Mouse (Mus musculus) midbrain, embryonic 13.5 days (tissue): ENCODE measurements at regions not wholly inside any gene's neighbourhood (a gene's known extent, or its start where the extent isn't known, plus 50 kb on each side); places are given as distances from the start of the nearest gene placed in this dataset.

ENCODE experiments used
- ATAC-seq: fragments of 200-750 bp; cut with Nextera tagmentation; 2 replicates; pipeline ENCODE4 v1.8.0; 2017; ENCODE audit warnings: mild to moderate bottlenecking, moderate TSS enrichment, moderate library complexity
- H3K27ac ChIP-seq: fragments of 300-500 bp; sonication (generic); 2 replicates; pipeline ENCODE4 v1.5.1; 2015; ENCODE audit warnings: inconsistent platforms, mild to moderate bottlenecking, moderate library complexity
- H3K27me3 ChIP-seq: fragments of 300-500 bp; sonication (generic); 2 replicates; pipeline ENCODE4 v1.6.1; 2015; ENCODE audit warnings: mild to moderate bottlenecking, inconsistent platforms
- H3K36me3 ChIP-seq: fragments of 300-500 bp; sonication (generic); 2 replicates; pipeline ENCODE4 v1.6.1; 2015; ENCODE audit warnings: mild to moderate bottlenecking, inconsistent platforms
- H3K4me1 ChIP-seq: fragments of 300-500 bp; sonication (generic); replicated peaks from 2 replicates; pipeline ENCODE4 v1.6.1; 2015; ENCODE audit warnings: inconsistent platforms
- H3K4me2 ChIP-seq: fragments of 300-500 bp; sonication (generic); replicated peaks from 2 replicates; pipeline ENCODE4 v1.6.1; 2015; ENCODE audit warnings: moderate library complexity, mild to moderate bottlenecking, inconsistent platforms
- H3K4me3 ChIP-seq: fragments of 300-500 bp; sonication (generic); replicated peaks from 2 replicates; pipeline ENCODE4 v1.5.1; 2015; ENCODE audit warnings: mild to moderate bottlenecking, inconsistent platforms
- H3K9ac ChIP-seq: fragments of 300-500 bp; sonication (generic); replicated peaks from 2 replicates; pipeline ENCODE4 v1.6.1; 2015; ENCODE audit warnings: mild to moderate bottlenecking, inconsistent platforms
- H3K9me3 ChIP-seq: fragments of 300-500 bp; sonication (generic); 2 replicates; pipeline ENCODE4 v1.6.1; 2016; ENCODE audit warnings: mild to moderate bottlenecking, inconsistent platforms
- WGBS: fragments of 180-500 bp; shearing (Covaris S2); methylation state at CpG from one replicate; pipeline ENCODE4 v1.1.7; 2015; 5-methylcytosine and 5-hydroxymethylcytosine counted together

DNA sequence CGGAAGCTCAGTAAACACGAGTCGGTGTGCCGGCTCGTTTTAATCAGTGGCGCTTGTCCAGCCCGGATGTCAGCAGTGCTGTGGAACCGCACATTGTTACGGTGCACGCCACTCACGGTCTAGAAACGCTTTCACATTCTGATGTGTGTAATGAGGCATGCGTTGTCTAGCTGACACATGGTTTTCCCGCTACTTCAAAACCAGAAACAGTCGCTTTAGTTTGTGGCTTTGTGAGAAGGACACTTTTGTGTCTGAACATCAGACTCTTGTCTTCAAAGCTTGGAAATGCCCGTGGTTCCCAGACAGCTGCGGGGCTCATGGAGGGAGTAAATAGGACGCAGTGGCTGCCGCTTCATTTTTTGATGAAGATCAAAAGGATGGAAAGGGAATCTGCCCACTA lies 77.0 kb upstream of the Lgr5 start:
- H3K4me2 ChIP-seq, result peak overlapping the region; percentile 44
- H3K9ac ChIP-seq, result no peak overlapping the region
- ATAC-seq, result peak; percentile 80

GRCm38 (mm10) chr10:115676661-115677060 lies 89.1 kb upstream of the Lgr5 start:
- no peak overlapping the region for H3K4me3 ChIP-seq
- H3K4me2 ChIP-seq, result no peak overlapping the region
- no peaks in the 10 kb centered on the region for H3K27me3 ChIP-seq
- no peaks in the 10 kb centered on the region for H3K9me3 ChIP-seq
- H3K9ac ChIP-seq, result no peak overlapping the region
- WGBS, result 94% methylated on average over 2 of the region's 2 CpGs
- ATAC-seq, result no peak
- H3K27ac ChIP-seq, result no peak overlapping the region
- no peaks in the 10 kb centered on the region for H3K36me3 ChIP-seq
- H3K4me1 ChIP-seq, result no peaks in the 10 kb centered on the region

More for the DNA sequence above, 77.0 kb upstream of the Lgr5 start:
- no peaks in the 10 kb centered on the region for H3K27me3 ChIP-seq
- H3K36me3 ChIP-seq, result no peaks in the 10 kb centered on the region
- 62% methylated on average over 19 of the region's 19 CpGs for WGBS
- peak overlapping the region; percentile 17 for H3K4me3 ChIP-seq
- H3K9me3 ChIP-seq, result no peaks in the 10 kb centered on the region
- H3K27ac ChIP-seq, result no peak overlapping the region
- H3K4me1 ChIP-seq, result no peaks in the 10 kb centered on the region

GRCm38 (mm10) chr10:115681115-115681514 lies 93.5 kb upstream of the Lgr5 start:
- H3K27ac ChIP-seq, result no peak overlapping the region
- no peaks in the 10 kb centered on the region for H3K36me3 ChIP-seq
- no peak overlapping the region for H3K4me2 ChIP-seq
- ATAC-seq, result no peak
- no peaks in the 10 kb centered on the region for H3K27me3 ChIP-seq
- H3K4me1 ChIP-seq, result no peaks in the 10 kb centered on the region
- no peak overlapping the region for H3K4me3 ChIP-seq
- WGBS, result 79% methylated on average over 6 of the region's 6 CpGs
- no peaks in the 10 kb centered on the region for H3K9me3 ChIP-seq
- H3K9ac ChIP-seq, result no peak overlapping the region

DNA sequence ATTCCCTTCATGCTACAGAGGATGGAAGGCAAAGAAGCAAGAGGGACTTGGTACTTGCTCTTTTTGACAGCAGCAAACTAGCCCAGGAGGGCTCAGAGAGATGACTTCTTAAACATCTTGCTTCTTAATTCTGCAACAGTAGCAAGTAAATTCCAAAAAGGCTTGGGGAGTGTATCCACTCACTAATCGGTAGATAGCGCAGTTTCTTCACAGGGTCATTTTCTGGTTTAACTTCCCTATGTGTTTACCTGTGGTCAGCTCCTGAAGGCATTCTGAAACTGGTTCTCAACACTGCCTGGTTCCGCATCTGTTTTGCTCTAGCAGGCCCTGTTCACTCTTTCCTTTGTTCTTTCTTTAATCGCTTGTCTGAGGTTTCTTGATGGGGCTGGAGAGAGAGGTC lies 104.4 kb upstream of the Lgr5 start:
- no peak for ATAC-seq
- H3K4me1 ChIP-seq, result no peaks in the 10 kb centered on the region
- H3K4me3 ChIP-seq, result no peak overlapping the region
- H3K36me3 ChIP-seq, result no peaks in the 10 kb centered on the region
- no peaks in the 10 kb centered on the region for H3K9me3 ChIP-seq
- 86% methylated on average over 4 of the region's 4 CpGs for WGBS
- no peak overlapping the region for H3K27ac ChIP-seq
- H3K9ac ChIP-seq, result no peak overlapping the region
- H3K4me2 ChIP-seq, result no peak overlapping the region
- H3K27me3 ChIP-seq, result no peaks in the 10 kb centered on the region

DNA sequence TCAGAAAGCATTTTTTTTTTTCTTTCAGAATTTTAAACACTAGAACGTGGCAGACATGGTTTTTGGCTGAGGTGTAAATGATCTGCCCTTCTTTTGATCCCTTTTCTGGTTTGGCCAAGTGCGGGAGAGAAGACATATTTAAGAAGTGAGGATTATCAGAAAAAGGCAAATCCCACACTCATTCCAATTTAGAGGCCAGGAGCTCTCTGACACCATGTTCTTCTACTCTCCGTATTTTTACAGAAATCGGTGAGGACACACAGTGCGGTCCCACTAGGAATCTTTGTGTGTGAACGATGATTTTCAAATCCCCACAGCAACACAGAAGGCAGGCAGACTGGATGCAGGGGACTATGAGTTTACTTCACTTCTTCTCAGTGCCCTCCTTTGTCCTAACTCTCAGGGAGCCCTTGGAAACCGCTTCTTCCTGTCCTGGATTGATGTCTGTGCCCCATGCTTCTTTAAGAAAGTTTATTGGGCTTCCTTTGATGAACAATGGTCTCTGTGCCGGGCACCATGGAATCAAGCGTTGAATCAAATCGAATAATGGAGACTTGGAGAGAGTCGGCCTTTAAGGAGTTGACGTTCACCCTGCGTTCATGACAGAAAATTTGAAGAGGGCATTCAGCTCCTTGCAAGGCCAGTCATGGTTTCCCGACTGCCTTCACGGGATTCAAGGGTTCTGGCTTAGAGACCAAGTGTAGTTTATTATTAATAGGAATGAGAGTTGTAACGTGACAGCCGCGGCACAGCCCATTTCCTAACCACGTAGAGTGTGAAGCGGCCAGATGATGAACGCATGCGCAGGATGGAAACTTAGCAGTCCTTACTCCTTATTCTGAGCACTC lies 106.6 kb upstream of the Lgr5 start:
- no peak for ATAC-seq

GRCm38 (mm10) chr10:115702358-115702757 lies 114.3 kb upstream of the Tspan8 start:
- H3K4me1 ChIP-seq, result no peaks in the 10 kb centered on the region
- H3K4me2 ChIP-seq, result no peak overlapping the region
- no peak overlapping the region for H3K27ac ChIP-seq
- WGBS, result 86% methylated on average over 3 of the region's 3 CpGs
- no peaks in the 10 kb centered on the region for H3K9me3 ChIP-seq
- H3K36me3 ChIP-seq, result no peaks in the 10 kb centered on the region
- H3K9ac ChIP-seq, result no peak overlapping the region
- ATAC-seq, result no peak
- no peaks in the 10 kb centered on the region for H3K27me3 ChIP-seq
- no peak overlapping the region for H3K4me3 ChIP-seq

More for the DNA sequence above, 106.6 kb upstream of the Lgr5 start:
- H3K4me2 ChIP-seq, result no peak overlapping the region
- H3K9me3 ChIP-seq, result no peaks in the 10 kb centered on the region
- no peaks in the 10 kb centered on the region for H3K36me3 ChIP-seq
- H3K9ac ChIP-seq, result no peak overlapping the region
- no peak overlapping the region for H3K4me3 ChIP-seq
- H3K27ac ChIP-seq, result no peak overlapping the region
- WGBS, result 83% methylated on average over 22 of the region's 22 CpGs
- H3K4me1 ChIP-seq, result no peaks in the 10 kb centered on the region
- H3K27me3 ChIP-seq, result no peaks in the 10 kb centered on the region

- 75% methylated on average over 14 of the region's 14 CpGs for WGBS
- no peak for ATAC-seq
- no peak overlapping the region for H3K4me2 ChIP-seq
- H3K9me3 ChIP-seq, result no peaks in the 10 kb centered on the region
- H3K36me3 ChIP-seq, result no peaks in the 10 kb centered on the region
- no peaks in the 10 kb centered on the region for H3K27me3 ChIP-seq
- no peak overlapping the region for H3K4me3 ChIP-seq
- H3K4me1 ChIP-seq, result no peaks in the 10 kb centered on the region
- H3K9ac ChIP-seq, result no peak overlapping the region
- H3K27ac ChIP-seq, result no peak overlapping the region
Observed at GRCm38 (mm10) chr10:115708623-115709022, 108.0 kb upstream of the Tspan8 start.

DNA sequence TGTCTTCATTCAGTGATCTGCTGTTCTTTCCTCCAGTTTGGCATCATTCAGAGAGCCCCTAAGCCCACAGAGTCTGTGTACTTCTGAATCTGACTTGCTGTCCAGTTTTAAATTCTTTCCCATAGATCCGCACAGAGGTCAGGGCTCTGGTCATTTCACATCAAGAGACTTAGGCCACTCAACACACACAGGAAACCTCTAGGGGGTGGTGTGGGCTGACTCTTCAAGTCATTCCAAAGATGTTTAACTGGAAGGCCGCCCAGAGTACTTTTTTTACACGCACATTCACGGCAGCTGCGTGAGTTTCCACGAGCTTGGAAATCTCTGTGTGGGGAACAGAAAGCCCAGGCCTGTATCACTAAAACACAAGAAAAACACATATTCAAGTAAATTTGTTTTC lies 102.7 kb upstream of the Tspan8 start:
- Histone ChIP-seq H3K27ac (no peak overlapping the region), H3K4me3 (no peak overlapping the region), H3K4me2 (no peak overlapping the region), H3K36me3 (no peaks in the 10 kb centered on the region), H3K9me3 (no peaks in the 10 kb centered on the region), H3K9ac (no peak overlapping the region), H3K27me3 (no peaks in the 10 kb centered on the region), H3K4me1 (no peaks in the 10 kb centered on the region)
- no peak for ATAC-seq
- 71% methylated on average over 6 of the region's 6 CpGs for WGBS

DNA sequence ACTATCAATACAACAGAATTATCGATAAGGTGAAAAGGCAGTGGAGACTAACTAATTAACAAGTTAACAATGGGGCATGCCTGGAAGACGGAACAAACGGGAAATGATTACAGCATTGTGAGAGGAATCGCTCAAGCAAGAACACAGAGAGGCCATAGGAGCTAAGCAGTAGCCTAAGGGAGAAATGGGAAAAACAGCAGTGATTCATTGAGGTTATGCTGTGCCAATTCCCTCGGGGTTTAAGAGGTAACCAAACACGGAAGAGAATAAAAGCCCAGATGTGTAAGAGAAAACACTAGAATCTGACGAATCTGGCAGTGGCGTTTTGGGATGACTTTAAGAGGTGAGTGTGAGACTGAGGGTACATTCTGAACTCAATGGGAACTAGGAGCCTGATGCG lies 100.5 kb upstream of the Tspan8 start:
- ATAC-seq, result no peak
- 54% methylated on average over 9 of the region's 9 CpGs for WGBS
- no peak overlapping the region for H3K4me2 ChIP-seq

DNA sequence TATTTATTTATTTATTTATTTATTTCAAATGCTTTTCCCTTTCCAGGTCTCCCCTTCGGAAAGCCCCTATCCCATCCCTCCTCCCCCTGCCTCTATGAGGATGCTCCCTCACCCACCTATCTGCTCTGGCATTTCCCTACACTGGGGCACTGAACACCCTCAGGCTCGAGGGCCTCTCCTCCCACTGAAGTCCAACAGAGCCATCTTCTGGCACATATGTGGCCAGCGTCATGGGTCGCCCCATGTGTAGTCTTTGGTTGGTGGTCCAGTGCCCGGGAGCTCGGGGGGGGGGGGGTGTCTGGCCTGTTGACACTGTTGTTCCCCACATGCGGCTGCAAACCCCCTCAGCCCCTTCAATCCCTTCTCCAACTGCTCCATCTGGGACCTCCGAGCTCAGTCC lies 99.6 kb upstream of the Tspan8 start:
- H3K4me3 ChIP-seq, result no peak overlapping the region
- no peak overlapping the region for H3K27ac ChIP-seq
- no peak for ATAC-seq
- no peaks in the 10 kb centered on the region for H3K9me3 ChIP-seq
- no peak overlapping the region for H3K4me2 ChIP-seq
- no peaks in the 10 kb centered on the region for H3K4me1 ChIP-seq
- H3K27me3 ChIP-seq, result no peaks in the 10 kb centered on the region
- no peak overlapping the region for H3K9ac ChIP-seq
- WGBS, result 95% methylated on average over 8 of the region's 8 CpGs
- H3K36me3 ChIP-seq, result no peaks in the 10 kb centered on the region

More for the DNA sequence above, 100.5 kb upstream of the Tspan8 start:
- Histone ChIP-seq H3K9ac (no peak overlapping the region), H3K27ac (no peak overlapping the region), H3K4me1 (no peaks in the 10 kb centered on the region), H3K9me3 (no peaks in the 10 kb centered on the region), H3K27me3 (no peaks in the 10 kb centered on the region), H3K36me3 (no peaks in the 10 kb centered on the region), H3K4me3 (no peak overlapping the region)

DNA sequence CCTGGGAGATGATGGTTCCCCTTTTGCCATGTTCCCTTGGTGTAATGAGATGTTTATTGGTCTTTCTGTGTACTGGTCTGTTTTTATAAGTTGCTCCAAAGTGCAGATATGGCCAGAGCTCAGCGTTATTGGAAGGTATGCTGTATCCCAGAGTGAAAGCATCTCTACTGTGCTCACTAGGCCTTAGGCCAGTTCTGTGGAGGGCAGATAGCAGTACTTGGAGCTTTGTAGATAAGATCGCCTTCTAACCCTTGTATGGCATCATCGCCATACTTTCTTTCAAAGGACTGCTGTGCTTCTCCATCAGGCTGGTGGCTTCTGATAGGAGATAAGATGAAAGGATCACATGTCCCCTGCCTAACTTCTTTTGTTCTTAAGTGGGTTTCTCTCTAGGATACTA lies 94.0 kb upstream of the Tspan8 start:
- Histone ChIP-seq H3K36me3 (no peaks in the 10 kb centered on the region), H3K9me3 (no peaks in the 10 kb centered on the region), H3K27ac (no peak overlapping the region), H3K4me2 (no peak overlapping the region), H3K4me3 (no peak overlapping the region), H3K4me1 (no peaks in the 10 kb centered on the region), H3K27me3 (no peaks in the 10 kb centered on the region), H3K9ac (no peak overlapping the region)
- WGBS, result 91% methylated on average over 3 of the region's 3 CpGs
- no peak for ATAC-seq

DNA sequence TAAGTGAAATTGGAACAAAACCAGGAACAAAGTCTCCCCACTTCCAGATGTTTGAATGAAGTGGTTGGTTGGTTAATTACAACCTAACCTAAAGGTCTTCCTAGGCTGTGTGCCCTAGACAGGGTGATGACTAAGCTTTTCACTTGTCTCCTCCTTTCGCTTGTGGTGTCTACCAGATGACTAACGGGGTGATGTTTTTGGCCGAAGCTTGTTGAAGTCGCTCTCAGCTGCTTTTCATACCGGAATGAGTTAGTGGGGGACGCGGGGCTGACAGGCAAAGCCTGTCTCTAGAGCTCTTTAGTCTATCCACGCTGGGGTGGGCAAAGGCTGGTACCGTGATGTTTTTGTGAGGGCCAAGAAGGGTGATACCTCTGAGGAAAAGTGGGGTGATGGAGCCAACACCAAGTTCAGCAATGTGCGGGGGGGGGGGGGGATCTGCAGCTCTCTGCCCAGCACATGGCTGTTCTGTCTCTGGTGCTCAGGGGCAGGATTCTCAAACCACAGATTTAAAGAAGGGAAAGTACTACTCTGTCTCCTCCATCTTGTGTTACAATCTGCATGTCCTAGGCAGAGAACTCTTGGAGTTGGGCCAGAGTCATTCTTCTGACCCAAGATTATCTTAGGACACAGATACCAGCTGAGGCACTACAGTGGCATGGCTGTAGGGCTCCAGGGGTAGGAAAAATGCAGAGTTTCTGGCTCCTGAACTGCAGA lies 73.8 kb upstream of the Tspan8 start:
- H3K4me1 ChIP-seq, result no peaks in the 10 kb centered on the region
- no peaks in the 10 kb centered on the region; the same call in 1 of the 2 replicates for H3K9me3 ChIP-seq
- no peak overlapping the region for H3K4me2 ChIP-seq
- WGBS, result 93% methylated on average over 10 of the region's 10 CpGs
- no peak overlapping the region for H3K9ac ChIP-seq
- no peaks in the 10 kb centered on the region for H3K27me3 ChIP-seq
- no peaks in the 10 kb centered on the region for H3K36me3 ChIP-seq
- no peak overlapping the region for H3K4me3 ChIP-seq
- no peak overlapping the region for H3K27ac ChIP-seq
- no peak for ATAC-seq
